Mouse (Mus musculus) liver, embryonic 14.5 days (tissue): ENCODE measurements around the gene Kcna4.

Source experiments
- CTCF ChIP-seq: IDR thresholded peaks from 2 replicates; pipeline ENCODE4 v1.5.1; 2016; ENCODE audit warnings: antibody characterized with exemption, low read depth, control low read depth
- EP300 ChIP-seq: IDR thresholded peaks from 2 replicates; pipeline ENCODE4 v1.6.1; 2016; ENCODE audit warnings: antibody characterized with exemption, low read depth

DNA sequence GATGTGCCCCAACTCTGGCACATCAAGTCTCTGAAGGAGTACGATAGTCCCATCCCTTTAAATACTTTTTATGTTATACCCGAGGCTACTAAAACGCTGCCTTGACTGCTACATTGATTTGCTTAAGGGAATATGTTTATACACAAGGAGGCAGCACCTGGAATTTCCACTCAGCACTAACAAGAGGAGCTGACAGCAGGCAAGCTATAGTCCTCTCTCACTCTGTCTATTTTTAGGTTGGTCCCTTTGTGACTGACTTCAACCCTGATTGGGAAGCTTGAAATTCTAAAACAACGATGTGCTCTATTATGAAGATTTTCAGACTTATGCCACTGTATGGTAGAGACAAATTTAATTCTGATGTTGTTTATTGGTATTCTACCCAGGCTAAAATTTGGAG, 15.6 kb downstream of the Kcna4 start:
- TF ChIP-seq CTCF, result no peak
- TF ChIP-seq EP300, result no peak
